Mouse (Mus musculus): ENCODE results near the gene Pphln1. TPM values are rescaled to one million over a fixed set of nuclear protein-coding genes. Genes with fewer than 3 reads are reported as not detected.
A peak's percentile ranks its signal among the peaks of the same experiment; 100 is the strongest.

Gene Pphln1
- polyA plus RNA-seq, 1 experiment from 2014 or later: 28.4 TPM

- H3K36me3 ChIP-seq (ENCODE audit: control insufficient read depth, insufficient read depth, low read length): peaks cover 67% of the 10 kb centered on the region
- no peaks in the 10 kb centered on the region for H3K9me3 ChIP-seq (ENCODE audit: control insufficient read depth, low read length)
- no peak overlapping the region for H3K4me3 ChIP-seq (ENCODE audit: low read depth, low read length)
- 86% methylated on average over 9 of the region's 9 CpGs for whole genome bisulfite sequencing
- H3K9ac ChIP-seq (ENCODE audit: low read length): no peak overlapping the region
- no peaks in the 10 kb centered on the region for H3K27me3 ChIP-seq (replicated peaks; ENCODE audit: control insufficient read depth, insufficient read depth, low read length)
- no peak for ATAC-seq (replicated peaks; ENCODE audit: low FRiP score, low TSS enrichment, low read depth)
- no peak for DNase-seq (ENCODE audit: low spot score)
- no peaks in the 10 kb centered on the region for H3K4me1 ChIP-seq (replicated peaks; ENCODE audit: control insufficient read depth, insufficient read depth, low read length)
- no peak overlapping the region for H3K4me2 ChIP-seq (ENCODE audit: low read length)
- no peak overlapping the region for H3K27ac ChIP-seq (ENCODE audit: low read depth)
Observed at GRCm38 (mm10) chr15:93499866-93500265, 101.7 kb downstream of the Pphln1 start.

GRCm38 (mm10) chr15:93502703-93503102, 104.6 kb downstream of the Pphln1 start:
- peaks cover 92% of the 10 kb centered on the region for H3K36me3 ChIP-seq (ENCODE audit: control insufficient read depth, insufficient read depth, low read length)

DNA sequence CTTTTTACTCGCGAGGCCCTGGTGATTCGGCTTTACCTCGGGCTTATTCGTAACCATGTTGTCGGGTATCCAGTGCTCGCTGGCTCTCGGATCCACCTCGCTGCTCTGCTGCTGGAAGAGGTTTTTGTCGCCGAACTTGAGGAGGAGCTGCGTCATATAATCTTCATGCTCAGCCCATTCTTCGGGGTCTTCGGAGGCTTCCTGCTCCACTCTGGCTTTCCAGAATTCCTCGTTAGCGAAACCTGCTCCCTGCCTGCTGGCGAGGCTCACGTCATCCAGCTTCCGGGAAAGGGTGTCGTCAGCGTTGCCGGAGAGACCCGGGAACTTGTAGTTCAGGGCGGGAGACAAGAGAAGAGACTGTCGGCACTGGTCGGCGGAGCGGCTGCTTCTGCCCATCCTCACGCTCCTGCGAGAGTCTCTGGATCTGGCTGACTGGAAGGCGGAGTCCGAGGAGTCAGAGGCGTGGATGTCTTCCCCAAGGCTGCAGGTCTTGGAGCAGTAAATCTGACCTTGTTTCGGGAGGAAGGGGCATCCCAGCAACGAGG, 105.1 kb downstream of the Pphln1 start:
- Histone ChIP-seq H3K27ac (ENCODE audit: low read depth) (no peak overlapping the region), H3K4me3 (ENCODE audit: low read depth, low read length) (no peak overlapping the region), H3K36me3 (ENCODE audit: control insufficient read depth, insufficient read depth, low read length) (peaks cover 93% of the 10 kb centered on the region), H3K9me3 (ENCODE audit: control insufficient read depth, low read length) (no peaks in the 10 kb centered on the region), H3K27me3 (replicated peaks; ENCODE audit: control insufficient read depth, insufficient read depth, low read length) (no peaks in the 10 kb centered on the region), H3K4me1 (replicated peaks; ENCODE audit: control insufficient read depth, insufficient read depth, low read length) (no peaks in the 10 kb centered on the region), H3K9ac (ENCODE audit: low read length) (no peak overlapping the region), H3K4me2 (ENCODE audit: low read length) (no peak overlapping the region)
- 96% methylated on average over 35 of the region's 35 CpGs for WGBS
- DNase-seq (ENCODE audit: low spot score) (no peak), ATAC-seq (replicated peaks; ENCODE audit: low FRiP score, low TSS enrichment, low read depth) (no peak)

More at GRCm38 (mm10) chr15:93502703-93503102, 104.6 kb downstream of the Pphln1 start:
- Histone ChIP-seq H3K4me3 (ENCODE audit: low read depth, low read length) (no peak overlapping the region), H3K4me1 (replicated peaks; ENCODE audit: control insufficient read depth, insufficient read depth, low read length) (no peaks in the 10 kb centered on the region), H3K9me3 (ENCODE audit: control insufficient read depth, low read length) (no peaks in the 10 kb centered on the region), H3K27ac (ENCODE audit: low read depth) (no peak overlapping the region), H3K9ac (ENCODE audit: low read length) (no peak overlapping the region), H3K4me2 (ENCODE audit: low read length) (no peak overlapping the region), H3K27me3 (replicated peaks; ENCODE audit: control insufficient read depth, insufficient read depth, low read length) (no peaks in the 10 kb centered on the region)
- 90% methylated on average over 9 of the region's 9 CpGs for WGBS
- ATAC-seq (replicated peaks; ENCODE audit: low FRiP score, low TSS enrichment, low read depth) (no peak), DNase-seq (ENCODE audit: low spot score) (no peak)

DNA sequence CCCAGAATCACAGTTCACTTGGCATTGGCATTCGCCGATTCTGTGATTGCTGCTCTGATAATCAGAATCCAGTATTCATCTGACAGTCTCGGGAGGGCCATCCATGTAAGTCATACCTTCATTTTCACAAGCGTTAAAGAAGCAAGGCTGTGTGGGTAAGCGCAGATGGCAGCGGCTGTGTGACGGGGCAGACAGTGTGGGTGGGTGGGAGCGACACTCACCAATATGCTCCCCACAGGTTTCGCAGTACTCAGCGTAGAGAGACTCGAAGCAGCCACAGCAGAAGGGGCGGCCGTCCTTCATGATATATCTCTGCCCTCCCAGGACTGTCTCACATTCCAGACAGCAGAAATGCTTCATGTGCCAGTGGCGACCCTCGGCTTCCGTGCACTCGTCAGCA, 106.7 kb downstream of the Pphln1 start:
- no peak overlapping the region for H3K4me2 ChIP-seq (ENCODE audit: low read length)
- H3K9ac ChIP-seq (ENCODE audit: low read length): no peak overlapping the region
- DNase-seq (ENCODE audit: low spot score) (no peak), ATAC-seq (replicated peaks; ENCODE audit: low FRiP score, low TSS enrichment, low read depth) (no peak)
- H3K9me3 ChIP-seq (ENCODE audit: control insufficient read depth, low read length): no peaks in the 10 kb centered on the region
- no peaks in the 10 kb centered on the region for H3K4me1 ChIP-seq (replicated peaks; ENCODE audit: control insufficient read depth, insufficient read depth, low read length)
- H3K27me3 ChIP-seq (replicated peaks; ENCODE audit: control insufficient read depth, insufficient read depth, low read length): no peaks in the 10 kb centered on the region
- 94% methylated on average over 17 of the region's 17 CpGs for WGBS
- H3K36me3 ChIP-seq (ENCODE audit: control insufficient read depth, insufficient read depth, low read length): peaks cover 89% of the 10 kb centered on the region
- H3K4me3 ChIP-seq (ENCODE audit: low read depth, low read length): no peak overlapping the region
- H3K27ac ChIP-seq (ENCODE audit: low read depth): no peak overlapping the region

- H3K27me3 ChIP-seq (replicated peaks; ENCODE audit: control insufficient read depth, insufficient read depth, low read length): no peaks in the 10 kb centered on the region
- no peak overlapping the region for H3K4me3 ChIP-seq (ENCODE audit: low read depth, low read length)
- no peak overlapping the region for H3K27ac ChIP-seq (ENCODE audit: low read depth)
- WGBS: 36% methylated on average over 12 of the region's 12 CpGs
- no peaks in the 10 kb centered on the region for H3K9me3 ChIP-seq (ENCODE audit: control insufficient read depth, low read length)
- DNase-seq (ENCODE audit: low spot score): no peak
- H3K9ac ChIP-seq (ENCODE audit: low read length): no peak overlapping the region
- no peak for ATAC-seq (replicated peaks; ENCODE audit: low FRiP score, low TSS enrichment, low read depth)
- peaks cover 32% of the 10 kb centered on the region for H3K4me1 ChIP-seq (replicated peaks; ENCODE audit: control insufficient read depth, insufficient read depth, low read length)
- H3K36me3 ChIP-seq (ENCODE audit: control insufficient read depth, insufficient read depth, low read length): peaks cover 48% of the 10 kb centered on the region
- H3K4me2 ChIP-seq (ENCODE audit: low read length): no peak overlapping the region
Observed at GRCm38 (mm10) chr15:93510690-93511336, 112.7 kb downstream of the Pphln1 start.

DNA sequence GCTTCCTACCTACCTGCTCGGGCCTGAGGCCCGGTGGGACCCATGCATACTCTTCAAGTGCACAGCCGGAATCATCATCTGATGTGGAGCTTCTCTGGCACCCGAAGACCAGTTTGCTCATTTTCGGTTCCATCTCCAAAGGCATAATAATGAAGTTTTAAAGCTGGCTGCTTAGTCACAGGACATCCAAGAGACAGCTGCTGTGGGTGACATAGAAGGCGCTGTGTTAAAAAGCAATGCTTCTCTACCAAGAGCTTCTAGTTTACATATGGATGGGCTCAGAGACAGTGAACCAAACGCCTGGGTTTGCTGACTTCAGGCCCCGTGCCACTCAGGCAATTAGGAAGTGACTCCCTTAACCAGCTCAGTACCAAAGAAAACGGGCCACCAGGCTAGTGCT, 114.3 kb downstream of the Pphln1 start:
- Histone ChIP-seq H3K9ac (ENCODE audit: low read length) (no peak overlapping the region), H3K4me3 (ENCODE audit: low read depth, low read length) (no peak overlapping the region), H3K4me2 (ENCODE audit: low read length) (no peak overlapping the region), H3K36me3 (ENCODE audit: control insufficient read depth, insufficient read depth, low read length) (peaks cover 33% of the 10 kb centered on the region), H3K27me3 (replicated peaks; ENCODE audit: control insufficient read depth, insufficient read depth, low read length) (no peaks in the 10 kb centered on the region), H3K4me1 (replicated peaks; ENCODE audit: control insufficient read depth, insufficient read depth, low read length) (peaks cover 38% of the 10 kb centered on the region), H3K9me3 (ENCODE audit: control insufficient read depth, low read length) (no peaks in the 10 kb centered on the region), H3K27ac (ENCODE audit: low read depth) (peak overlapping the region; percentile 19; the same call in 1 of the 2 replicates)
- no peak for ATAC-seq (replicated peaks; ENCODE audit: low FRiP score, low TSS enrichment, low read depth)
- WGBS: 38% methylated on average over 9 of the region's 9 CpGs
- no peak for DNase-seq (ENCODE audit: low spot score)

DNA sequence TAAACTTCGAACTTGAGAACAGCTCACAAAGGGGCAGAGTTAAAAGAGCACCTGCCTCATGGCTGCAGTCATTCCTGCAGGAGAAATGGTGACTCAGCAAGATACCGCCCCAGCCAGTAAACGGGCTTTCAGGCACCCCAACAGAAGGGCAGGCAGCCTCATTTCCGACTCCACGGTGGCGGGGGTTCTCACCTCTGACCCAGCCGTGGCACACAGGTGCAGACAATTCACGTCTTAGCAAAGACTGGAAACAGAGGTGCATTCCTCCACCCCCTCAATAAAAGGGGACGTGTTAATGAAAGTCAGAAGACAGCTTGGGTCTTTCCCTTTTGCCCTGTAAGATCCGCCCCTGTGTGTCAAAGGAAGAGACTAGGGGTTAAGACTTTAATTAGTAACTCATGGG, 115.8 kb downstream of the Pphln1 start:
- WGBS: 20% methylated on average over 10 of the region's 10 CpGs
- Histone ChIP-seq H3K27me3 (replicated peaks; ENCODE audit: control insufficient read depth, insufficient read depth, low read length) (no peaks in the 10 kb centered on the region), H3K4me1 (replicated peaks; ENCODE audit: control insufficient read depth, insufficient read depth, low read length) (peaks cover 45% of the 10 kb centered on the region), H3K4me2 (ENCODE audit: low read length) (peak overlapping the region; percentile 28; the same call in 1 of the 2 replicates), H3K27ac (ENCODE audit: low read depth) (no peak overlapping the region), H3K4me3 (ENCODE audit: low read depth, low read length) (no peak overlapping the region), H3K36me3 (ENCODE audit: control insufficient read depth, insufficient read depth, low read length) (peaks cover 18% of the 10 kb centered on the region), H3K9me3 (ENCODE audit: control insufficient read depth, low read length) (no peaks in the 10 kb centered on the region), H3K9ac (ENCODE audit: low read length) (no peak overlapping the region)
- DNase-seq (ENCODE audit: low spot score): peak; percentile 67
- 0 out of 2 replicates have a peak, but pooled peaks have one; percentile 34 for ATAC-seq (replicated peaks; ENCODE audit: low FRiP score, low TSS enrichment, low read depth)

- Histone ChIP-seq H3K9ac (ENCODE audit: low read length) (no peak overlapping the region), H3K4me1 (replicated peaks; ENCODE audit: control insufficient read depth, insufficient read depth, low read length) (peaks cover 52% of the 10 kb centered on the region), H3K36me3 (ENCODE audit: control insufficient read depth, insufficient read depth, low read length) (peaks cover 9% of the 10 kb centered on the region; the same call in 1 of the 2 replicates), H3K27ac (ENCODE audit: low read depth) (no peak overlapping the region), H3K27me3 (replicated peaks; ENCODE audit: control insufficient read depth, insufficient read depth, low read length) (no peaks in the 10 kb centered on the region), H3K9me3 (ENCODE audit: control insufficient read depth, low read length) (no peaks in the 10 kb centered on the region), H3K4me3 (ENCODE audit: low read depth, low read length) (no peak overlapping the region), H3K4me2 (ENCODE audit: low read length) (no peak overlapping the region)
- WGBS: 71% methylated on average over 9 of the region's 9 CpGs
- DNase-seq (ENCODE audit: low spot score) (no peak), ATAC-seq (replicated peaks; ENCODE audit: low FRiP score, low TSS enrichment, low read depth) (no peak)
Observed at GRCm38 (mm10) chr15:93515316-93515715, 117.2 kb downstream of the Pphln1 start.
